Mouse (Mus musculus) heart, embryonic 16.5 days (tissue): ENCODE measurements around the gene Lrrtm4. TPM values are rescaled to one million over a fixed set of nuclear protein-coding genes. Genes with fewer than 3 reads are reported as not detected.

Experiments
- ATAC-seq: fragments of 200-750 bp; cut with Nextera tagmentation; replicated peaks from 2 replicates; pipeline ENCODE4 v1.8.0; 2017; ENCODE audit warnings: moderate number of reproducible peaks; ENCODE audit not compliant: insufficient read depth, low FRiP score; ENCODE audit errors: extremely low read depth
- H3K27ac ChIP-seq: fragments of 300-500 bp; sonication (generic); 2 replicates; pipeline ENCODE4 v1.5.1; 2014; ENCODE audit warnings: mild to moderate bottlenecking, low read length, control low read depth, moderate library complexity
- H3K27me3 ChIP-seq: fragments of 300-500 bp; sonication (generic); 2 replicates; pipeline ENCODE4 v1.6.1; 2014; ENCODE audit warnings: low read length, mixed read lengths; ENCODE audit not compliant: control insufficient read depth, insufficient read depth
- H3K36me3 ChIP-seq: fragments of 300-500 bp; sonication (generic); 2 replicates; pipeline ENCODE4 v1.6.1; 2014; ENCODE audit not compliant: control insufficient read depth, insufficient read depth
- H3K4me1 ChIP-seq: fragments of 300-500 bp; sonication (generic); 2 replicates; pipeline ENCODE4 v1.6.1; 2014; ENCODE audit warnings: low read length, mixed read lengths; ENCODE audit not compliant: control insufficient read depth, insufficient read depth
- H3K4me2 ChIP-seq: fragments of 300-500 bp; sonication (generic); 2 replicates; pipeline ENCODE4 v1.6.1; 2014; ENCODE audit warnings: low read depth, mild to moderate bottlenecking, control low read depth, low read length
- H3K4me3 ChIP-seq: fragments of 300-500 bp; sonication (generic); 2 replicates; pipeline ENCODE4 v1.5.1; 2014; ENCODE audit warnings: mild to moderate bottlenecking, control low read depth, low read length
- H3K9ac ChIP-seq: fragments of 300-500 bp; sonication (generic); 2 replicates; pipeline ENCODE4 v1.6.1; 2014; ENCODE audit warnings: low read length, control low read depth
- H3K9me3 ChIP-seq: fragments of 300-500 bp; sonication (generic); replicated peaks from 2 replicates; pipeline ENCODE4 v1.6.1; 2016; ENCODE audit warnings: low read length; ENCODE audit not compliant: control insufficient read depth
- WGBS: fragments of 180-500 bp; shearing (Covaris S2); extraction: QIAGEN DNeasy Blood & Tissue Kit; methylation state at CpG from one replicate; pipeline ENCODE4 v1.1.7; 2014; 5-methylcytosine and 5-hydroxymethylcytosine counted together
- polyA plus RNA-seq: library from polyadenylated mRNA; unstranded; fragments of >200 nt; fragmentation: Nextera tagmentation; extraction: Ambion mirVana; gene quantifications from 2 replicates; pipeline ENCODE4 v1.2.1, GENCODE M21; 2015

Gene Lrrtm4
- polyA plus RNA-seq, 1 experiment from 2014 or later: 0.30 TPM

DNA sequence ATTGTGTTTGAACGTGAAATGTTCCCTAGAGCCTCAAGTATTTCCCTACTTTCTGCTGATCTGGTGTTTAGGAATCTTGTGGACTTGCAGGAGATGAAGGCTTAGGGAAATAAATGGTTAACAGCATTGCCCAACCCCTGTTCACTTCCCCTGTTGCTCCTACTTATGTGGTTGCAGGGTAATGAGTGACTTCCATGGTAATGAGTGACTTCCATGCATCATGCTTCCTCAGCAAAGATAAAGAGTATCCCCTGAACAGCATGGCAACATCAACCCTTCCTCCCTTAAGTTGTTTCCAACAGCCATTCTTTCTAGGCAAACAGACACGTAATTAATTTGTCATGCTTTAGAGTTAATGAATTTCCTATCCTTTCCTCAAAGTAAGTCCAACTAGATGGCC is 685.5 kb downstream of the Lrrtm4 start:
- 75% methylated on average over 2 of the region's 2 CpGs for WGBS
- Histone ChIP-seq H3K9ac (no peak overlapping the region), H3K4me3 (no peak overlapping the region), H3K27ac (no peak overlapping the region), H3K4me1 (no peaks in the 10 kb centered on the region), H3K9me3 (no peaks in the 10 kb centered on the region), H3K36me3 (no peaks in the 10 kb centered on the region), H3K4me2 (no peak overlapping the region), H3K27me3 (no peaks in the 10 kb centered on the region)
- no peak for ATAC-seq

DNA sequence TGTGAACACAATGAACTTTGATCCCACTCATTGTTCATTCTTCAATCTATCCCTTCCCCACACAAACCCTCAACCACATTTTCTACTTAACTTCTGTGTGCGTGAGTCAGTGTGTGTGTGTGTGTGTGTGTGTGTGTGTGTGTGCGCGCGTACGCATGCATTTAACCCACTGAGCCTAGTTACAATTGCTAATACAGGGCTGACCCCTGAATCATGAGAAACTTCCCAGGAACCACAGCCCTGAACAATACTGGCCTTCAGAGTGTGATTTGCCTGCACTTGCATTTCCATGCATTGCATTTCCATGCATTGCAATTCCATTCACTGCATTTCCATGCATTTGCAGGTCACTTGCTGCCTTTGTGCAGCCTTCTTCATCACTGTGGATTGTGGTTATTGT is 701.8 kb downstream of the Lrrtm4 start:
- no peaks in the 10 kb centered on the region for H3K36me3 ChIP-seq
- H3K9me3 ChIP-seq: no peaks in the 10 kb centered on the region
- no peak overlapping the region for H3K4me2 ChIP-seq
- H3K27ac ChIP-seq: no peak overlapping the region
- H3K4me3 ChIP-seq: no peak overlapping the region
- no peaks in the 10 kb centered on the region for H3K27me3 ChIP-seq
- no peak for ATAC-seq
- WGBS: 94% methylated on average over 5 of the region's 5 CpGs
- H3K9ac ChIP-seq: no peak overlapping the region
- no peaks in the 10 kb centered on the region for H3K4me1 ChIP-seq

DNA sequence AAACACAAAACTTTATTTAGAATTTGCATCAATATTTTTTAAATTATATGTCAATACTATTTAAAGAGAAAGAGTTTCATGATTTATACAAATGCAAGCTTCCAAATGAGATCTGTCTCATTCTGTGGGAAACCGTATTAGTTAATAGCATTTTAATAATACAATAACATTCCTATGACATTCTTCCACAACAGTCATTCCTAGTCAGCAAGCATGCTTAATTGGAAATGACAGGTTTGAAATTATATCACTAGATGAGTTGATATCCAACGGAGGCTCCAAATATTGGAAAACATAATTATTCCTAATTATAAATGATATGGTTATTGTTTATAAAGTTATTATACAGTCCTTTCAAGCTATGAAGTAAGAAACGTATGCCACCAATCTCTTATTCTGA is 714.7 kb downstream of the Lrrtm4 start:
- Histone ChIP-seq H3K4me1 (no peaks in the 10 kb centered on the region), H3K27me3 (no peaks in the 10 kb centered on the region), H3K27ac (no peak overlapping the region), H3K4me2 (no peak overlapping the region), H3K36me3 (no peaks in the 10 kb centered on the region), H3K9ac (no peak overlapping the region), H3K9me3 (no peaks in the 10 kb centered on the region), H3K4me3 (no peak overlapping the region)
- ATAC-seq: no peak
- 82% methylated on average over 3 of the region's 3 CpGs for WGBS

DNA sequence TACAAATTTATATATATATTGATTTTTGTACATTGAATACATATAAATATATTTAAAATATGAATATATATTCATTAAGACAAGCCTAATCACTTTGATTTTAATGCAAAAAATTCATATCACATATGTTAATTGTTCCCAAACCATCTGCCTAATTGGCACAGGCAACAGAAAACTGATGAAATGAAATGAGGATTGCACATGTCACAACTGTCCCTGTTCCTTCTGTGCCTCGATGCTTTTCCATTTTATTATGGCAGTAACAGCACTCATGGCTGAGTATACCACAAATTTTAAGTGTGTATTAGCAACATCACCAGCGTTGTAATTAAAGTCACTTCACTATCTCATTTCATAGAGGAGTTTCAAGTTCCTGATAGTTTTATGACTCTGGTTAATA is 732.1 kb downstream of the Lrrtm4 start:
- no peak for ATAC-seq
- no peaks in the 10 kb centered on the region for H3K9me3 ChIP-seq
- H3K27me3 ChIP-seq: no peaks in the 10 kb centered on the region
- no peak overlapping the region for H3K27ac ChIP-seq
- no peak overlapping the region for H3K9ac ChIP-seq
- H3K4me1 ChIP-seq: no peaks in the 10 kb centered on the region
- no peaks in the 10 kb centered on the region for H3K36me3 ChIP-seq
- no peak overlapping the region for H3K4me2 ChIP-seq
- no peak overlapping the region for H3K4me3 ChIP-seq
- WGBS: 71% methylated on average over 2 of the region's 2 CpGs

DNA sequence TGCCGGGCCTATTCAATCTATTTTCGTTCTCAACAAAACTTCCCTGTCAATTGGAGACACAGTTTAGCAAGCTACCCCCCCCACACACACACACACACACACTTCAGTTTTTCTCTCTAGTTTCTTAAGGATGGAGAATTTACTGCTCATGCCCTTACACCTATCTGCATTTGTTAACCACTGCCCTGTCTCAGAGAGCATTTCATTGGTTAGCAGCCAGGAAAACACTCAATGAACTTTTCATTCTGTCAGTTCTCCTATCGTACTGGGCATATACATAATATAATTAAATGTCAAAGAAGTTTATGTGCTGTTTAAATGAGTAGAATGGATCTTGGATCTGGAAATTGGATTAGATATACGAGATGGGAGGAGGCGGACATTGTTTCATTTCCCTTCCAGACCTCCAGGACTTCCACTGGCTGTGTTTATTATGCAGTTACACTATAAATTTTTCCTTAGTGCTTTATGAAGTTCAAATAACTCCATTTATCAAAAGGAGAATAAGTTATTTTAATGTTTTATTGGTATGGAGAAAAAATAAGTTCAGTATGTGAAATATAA is 742.0 kb downstream of the Lrrtm4 start:
- no peaks in the 10 kb centered on the region for H3K27me3 ChIP-seq
- no peak overlapping the region for H3K27ac ChIP-seq
- no peak overlapping the region for H3K4me3 ChIP-seq
- H3K4me2 ChIP-seq: no peak overlapping the region
- ATAC-seq: no peak
- no peak overlapping the region for H3K9ac ChIP-seq
- no peaks in the 10 kb centered on the region for H3K9me3 ChIP-seq
- 73% methylated on average over 5 of the region's 5 CpGs for WGBS
- no peaks in the 10 kb centered on the region for H3K4me1 ChIP-seq
- H3K36me3 ChIP-seq: no peaks in the 10 kb centered on the region

DNA sequence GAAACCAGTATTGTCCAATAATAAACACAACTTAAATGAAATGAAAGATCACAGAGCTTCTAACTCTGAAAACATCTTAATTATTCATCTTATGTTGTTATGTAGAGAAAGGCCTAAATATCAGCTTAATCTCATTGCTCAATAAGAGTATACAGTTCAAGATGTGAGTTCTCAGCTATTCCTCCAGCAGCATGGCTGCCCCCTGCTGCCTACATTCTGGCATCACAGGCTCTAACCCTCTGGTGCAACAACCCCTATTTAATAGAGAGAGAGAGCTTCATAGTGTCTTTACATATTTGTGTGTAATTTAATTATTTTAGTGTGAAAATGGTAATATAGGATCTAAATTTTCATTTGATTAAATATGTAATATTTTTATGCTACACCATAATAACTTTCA is 767.6 kb downstream of the Lrrtm4 start:
- H3K36me3 ChIP-seq: no peaks in the 10 kb centered on the region
- H3K4me2 ChIP-seq: no peak overlapping the region
- no peaks in the 10 kb centered on the region for H3K27me3 ChIP-seq
- no peak overlapping the region for H3K27ac ChIP-seq
- H3K9ac ChIP-seq: no peak overlapping the region
- H3K4me3 ChIP-seq: no peak overlapping the region
- ATAC-seq: no peak
- H3K9me3 ChIP-seq: no peaks in the 10 kb centered on the region
- H3K4me1 ChIP-seq: no peaks in the 10 kb centered on the region

DNA sequence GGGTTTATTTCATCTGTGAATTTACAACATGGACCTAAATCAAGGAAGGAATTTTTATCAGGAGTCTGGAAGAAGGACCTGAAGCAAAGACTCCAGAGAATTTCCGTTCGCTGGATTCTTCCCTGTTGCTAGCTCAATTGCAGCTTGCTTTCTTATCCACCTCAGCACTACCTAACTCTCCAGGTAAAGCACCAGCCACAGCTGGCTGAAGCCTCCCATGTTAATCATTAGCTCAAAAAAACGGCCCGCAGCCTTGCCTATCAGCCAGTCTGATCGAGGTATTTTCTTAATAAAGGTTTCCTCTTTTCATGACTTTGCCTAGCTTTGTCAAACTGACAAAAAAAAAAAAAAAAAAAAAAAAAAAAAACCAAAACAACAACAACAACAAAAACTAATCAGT is 805.1 kb downstream of the Lrrtm4 start:
- Histone ChIP-seq H3K36me3 (no peaks in the 10 kb centered on the region), H3K4me2 (no peak overlapping the region), H3K9me3 (no peaks in the 10 kb centered on the region), H3K4me3 (no peak overlapping the region), H3K27ac (no peak overlapping the region), H3K9ac (no peak overlapping the region), H3K4me1 (no peaks in the 10 kb centered on the region), H3K27me3 (no peaks in the 10 kb centered on the region)
- WGBS: 77% methylated on average over 5 of the region's 5 CpGs
- no peak for ATAC-seq

DNA sequence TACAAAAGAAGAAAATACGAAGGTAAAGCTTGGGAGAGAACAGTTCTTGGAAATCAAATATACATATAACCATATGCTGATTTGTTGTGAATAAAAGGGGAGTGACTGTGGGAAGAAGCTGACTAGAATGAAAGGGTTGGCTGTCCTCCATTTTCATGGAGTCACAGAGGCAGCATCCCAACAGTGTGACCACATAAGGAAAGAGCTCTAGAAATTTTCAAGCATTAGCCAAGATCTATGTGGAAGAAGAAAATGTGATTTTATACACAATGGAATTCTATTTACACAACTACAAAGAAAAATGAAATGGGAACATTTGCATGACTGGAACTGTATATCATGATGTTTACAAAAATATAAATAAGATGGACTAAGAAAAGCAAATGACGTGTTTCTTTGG is 821.1 kb downstream of the Lrrtm4 start:
- no peak overlapping the region for H3K4me2 ChIP-seq
- WGBS: 78% methylated on average over 2 of the region's 2 CpGs
- H3K9me3 ChIP-seq: no peaks in the 10 kb centered on the region
- no peak overlapping the region for H3K4me3 ChIP-seq
- H3K27me3 ChIP-seq: no peaks in the 10 kb centered on the region
- no peak for ATAC-seq
- no peak overlapping the region for H3K9ac ChIP-seq
- no peak overlapping the region for H3K27ac ChIP-seq
- no peaks in the 10 kb centered on the region for H3K36me3 ChIP-seq
- no peaks in the 10 kb centered on the region for H3K4me1 ChIP-seq

DNA sequence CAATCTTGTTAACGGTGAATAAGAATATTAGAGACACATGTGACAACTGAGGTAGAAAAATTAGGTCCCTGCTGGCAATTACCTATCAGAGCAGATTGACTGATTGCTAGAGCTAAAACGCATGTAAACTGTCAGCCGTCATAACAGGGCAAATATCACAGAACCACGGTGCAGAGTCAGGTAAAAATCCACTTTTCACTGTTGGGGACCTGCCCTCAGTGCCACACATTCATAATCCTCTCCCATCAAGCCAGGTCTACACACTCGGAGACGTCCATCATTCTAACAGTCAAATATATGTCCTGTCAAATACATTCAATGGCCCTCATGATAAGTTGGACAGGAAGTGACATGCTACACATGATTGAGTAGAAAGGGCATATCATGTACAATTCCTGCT is 826.6 kb downstream of the Lrrtm4 start:
- Histone ChIP-seq H3K9me3 (no peaks in the 10 kb centered on the region), H3K9ac (no peak overlapping the region), H3K36me3 (no peaks in the 10 kb centered on the region), H3K27ac (no peak overlapping the region), H3K4me1 (no peaks in the 10 kb centered on the region), H3K27me3 (no peaks in the 10 kb centered on the region), H3K4me2 (no peak overlapping the region), H3K4me3 (no peak overlapping the region)
- 74% methylated on average over 6 of the region's 6 CpGs for WGBS
- no peak for ATAC-seq
